Mouse (Mus musculus) hindbrain, embryonic 11.5 days (tissue): ENCODE data around the gene Med9. TPM values are rescaled to one million over a fixed set of nuclear protein-coding genes. Genes with fewer than 3 reads are reported as not detected.

ENCODE experiments used
- ATAC-seq: fragments of 200-750 bp; cut with Nextera tagmentation; 2 replicates; pipeline ENCODE4 v1.8.0; 2017; ENCODE audit warnings: mild to moderate bottlenecking, moderate TSS enrichment, moderate library complexity; ENCODE audit not compliant: low FRiP score
- DNase-seq: peaks from one replicate; pipeline ENCODE4 v3.0.0-alpha.2; 2015; ENCODE audit warnings: low spot score
- H3K27ac ChIP-seq: fragments of 300-500 bp; sonication (generic); 2 replicates; pipeline ENCODE4 v1.5.1; 2014; ENCODE audit warnings: mild to moderate bottlenecking, low read depth, low read length
- H3K27me3 ChIP-seq: fragments of 300-500 bp; sonication (generic); 2 replicates; pipeline ENCODE4 v1.6.1; 2014; ENCODE audit warnings: mild to moderate bottlenecking, low read length, moderate library complexity, mixed read lengths; ENCODE audit not compliant: control insufficient read depth, insufficient read depth
- H3K36me3 ChIP-seq: fragments of 300-500 bp; sonication (generic); 2 replicates; pipeline ENCODE4 v1.6.1; 2014; ENCODE audit warnings: mild to moderate bottlenecking, low read length, moderate library complexity, mixed read lengths; ENCODE audit not compliant: control insufficient read depth, insufficient read depth
- H3K4me1 ChIP-seq: fragments of 300-500 bp; sonication (generic); replicated peaks from 2 replicates; pipeline ENCODE4 v1.6.1; 2014; ENCODE audit warnings: low read length, mixed read lengths; ENCODE audit not compliant: control insufficient read depth, insufficient read depth
- H3K4me2 ChIP-seq: fragments of 300-500 bp; sonication (generic); replicated peaks from 2 replicates; pipeline ENCODE4 v1.6.1; 2014; ENCODE audit warnings: mild to moderate bottlenecking, low read depth, low read length
- H3K4me3 ChIP-seq: fragments of 300-500 bp; sonication (generic); 2 replicates; pipeline ENCODE4 v1.5.1; 2014; ENCODE audit warnings: low read depth, low read length
- H3K9ac ChIP-seq: fragments of 300-500 bp; sonication (generic); 2 replicates; pipeline ENCODE4 v1.6.1; 2014; ENCODE audit warnings: low read depth, low read length
- H3K9me3 ChIP-seq: fragments of 300-500 bp; sonication (generic); 2 replicates; pipeline ENCODE4 v1.6.1; 2016; ENCODE audit warnings: low read length; ENCODE audit not compliant: control insufficient read depth
- WGBS: fragments of 180-500 bp; shearing (Covaris S2); extraction: QIAGEN DNeasy Blood & Tissue Kit; methylation state at CpG from one replicate; pipeline ENCODE4 v1.1.7; 2014; 5-methylcytosine and 5-hydroxymethylcytosine counted together
- polyA plus RNA-seq: library from polyadenylated mRNA; unstranded; fragments of >200 nt; fragmentation: Nextera tagmentation; extraction: Ambion mirVana; gene quantifications from 2 replicates; pipeline ENCODE4 v1.2.1, GENCODE M21; 2014

The Med9 gene
- polyA plus RNA-seq, 1 experiment from 2014 or later = 40.1 TPM

GRCm38 (mm10) chr11:59913702-59914101 lies 34.3 kb upstream of the Med9 start:
- Histone ChIP-seq H3K4me2 (no peak overlapping the region), H3K27ac (no peak overlapping the region), H3K4me1 (no peaks in the 10 kb centered on the region), H3K27me3 (no peaks in the 10 kb centered on the region), H3K9ac (no peak overlapping the region), H3K4me3 (no peak overlapping the region), H3K9me3 (no peaks in the 10 kb centered on the region), H3K36me3 (no peaks in the 10 kb centered on the region)
- WGBS = 82% methylated on average over 4 of the region's 4 CpGs
- DNase-seq (no peak), ATAC-seq (no peak)

GRCm38 (mm10) chr11:59918014-59918413 lies 30.0 kb upstream of the Med9 start:
- WGBS = 59% methylated on average over 4 of the region's 4 CpGs

GRCm38 (mm10) chr11:59919401-59919800 lies 28.6 kb upstream of the Med9 start:
- no peak overlapping the region for H3K4me3 ChIP-seq
- H3K4me1 ChIP-seq = no peaks in the 10 kb centered on the region
- no peak overlapping the region for H3K27ac ChIP-seq
- no peak overlapping the region for H3K4me2 ChIP-seq
- ATAC-seq (no peak), DNase-seq (no peak)
- H3K9ac ChIP-seq = no peak overlapping the region
- H3K36me3 ChIP-seq = no peaks in the 10 kb centered on the region
- 88% methylated on average over 3 of the region's 3 CpGs for WGBS
- H3K27me3 ChIP-seq = no peaks in the 10 kb centered on the region
- H3K9me3 ChIP-seq = no peaks in the 10 kb centered on the region

More at GRCm38 (mm10) chr11:59918014-59918413, 30.0 kb upstream of the Med9 start:
- Histone ChIP-seq H3K4me1 (no peaks in the 10 kb centered on the region), H3K4me3 (no peak overlapping the region), H3K27me3 (no peaks in the 10 kb centered on the region), H3K4me2 (no peak overlapping the region), H3K9me3 (no peaks in the 10 kb centered on the region), H3K27ac (no peak overlapping the region), H3K9ac (no peak overlapping the region), H3K36me3 (no peaks in the 10 kb centered on the region)
- no peak for ATAC-seq
- DNase-seq = no peak

DNA sequence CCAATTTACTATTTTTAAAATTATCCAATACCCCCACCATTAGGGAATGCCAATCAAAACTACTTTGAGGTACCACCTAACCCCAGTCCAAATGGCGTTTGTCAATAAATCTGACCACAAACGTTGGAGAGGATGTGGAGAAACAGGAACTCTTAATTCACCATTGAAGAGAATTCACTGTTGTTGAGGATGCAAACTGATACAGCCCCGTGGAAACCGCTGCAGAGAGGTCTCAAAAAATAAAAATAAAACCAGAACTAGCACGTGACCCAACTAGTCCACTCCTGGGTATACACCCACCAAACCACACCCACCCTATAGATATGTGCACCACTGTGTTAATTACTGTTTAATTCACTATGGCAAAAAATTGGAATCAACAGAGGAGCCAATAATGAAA lies 27.7 kb upstream of the Med9 start:
- WGBS = 80% methylated on average over 5 of the region's 5 CpGs
- DNase-seq (no peak), ATAC-seq (no peak)
- no peak overlapping the region for H3K27ac ChIP-seq
- no peaks in the 10 kb centered on the region for H3K9me3 ChIP-seq
- no peak overlapping the region for H3K9ac ChIP-seq
- no peaks in the 10 kb centered on the region for H3K4me1 ChIP-seq
- H3K27me3 ChIP-seq = no peaks in the 10 kb centered on the region
- no peak overlapping the region for H3K4me2 ChIP-seq
- no peak overlapping the region for H3K4me3 ChIP-seq
- H3K36me3 ChIP-seq = no peaks in the 10 kb centered on the region

DNA sequence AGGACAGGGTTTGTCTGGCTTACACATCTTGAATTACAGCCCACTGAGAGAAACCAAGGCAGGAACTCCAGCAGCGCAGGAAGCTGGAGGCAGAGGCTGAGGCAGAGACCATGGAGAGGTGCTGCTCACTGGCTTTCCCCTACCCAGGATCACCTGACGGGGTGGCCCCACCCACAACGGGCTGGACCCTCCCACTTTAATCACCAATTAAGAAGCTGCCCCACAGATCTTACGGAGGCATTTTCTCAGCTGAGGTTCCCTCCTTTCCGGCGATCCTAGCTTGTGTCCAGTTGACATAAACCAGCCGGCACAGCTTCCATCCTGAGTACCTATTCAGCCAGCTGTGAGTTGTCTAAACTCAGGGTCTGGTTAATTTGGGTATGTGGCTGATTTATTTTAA lies 26.7 kb upstream of the Med9 start:
- DNase-seq (no peak), ATAC-seq (no peak)
- WGBS = 19% methylated on average over 7 of the region's 7 CpGs

GRCm38 (mm10) chr11:59930031-59930430 lies 18.0 kb upstream of the Med9 start:
- H3K27ac ChIP-seq = no peak overlapping the region
- 32% methylated on average over 4 of the region's 4 CpGs for WGBS

More for the DNA sequence above, 26.7 kb upstream of the Med9 start:
- Histone ChIP-seq H3K4me1 (no peaks in the 10 kb centered on the region), H3K9ac (no peak overlapping the region), H3K4me3 (no peak overlapping the region), H3K27ac (no peak overlapping the region), H3K27me3 (no peaks in the 10 kb centered on the region), H3K9me3 (no peaks in the 10 kb centered on the region), H3K4me2 (no peak overlapping the region), H3K36me3 (no peaks in the 10 kb centered on the region)

DNA sequence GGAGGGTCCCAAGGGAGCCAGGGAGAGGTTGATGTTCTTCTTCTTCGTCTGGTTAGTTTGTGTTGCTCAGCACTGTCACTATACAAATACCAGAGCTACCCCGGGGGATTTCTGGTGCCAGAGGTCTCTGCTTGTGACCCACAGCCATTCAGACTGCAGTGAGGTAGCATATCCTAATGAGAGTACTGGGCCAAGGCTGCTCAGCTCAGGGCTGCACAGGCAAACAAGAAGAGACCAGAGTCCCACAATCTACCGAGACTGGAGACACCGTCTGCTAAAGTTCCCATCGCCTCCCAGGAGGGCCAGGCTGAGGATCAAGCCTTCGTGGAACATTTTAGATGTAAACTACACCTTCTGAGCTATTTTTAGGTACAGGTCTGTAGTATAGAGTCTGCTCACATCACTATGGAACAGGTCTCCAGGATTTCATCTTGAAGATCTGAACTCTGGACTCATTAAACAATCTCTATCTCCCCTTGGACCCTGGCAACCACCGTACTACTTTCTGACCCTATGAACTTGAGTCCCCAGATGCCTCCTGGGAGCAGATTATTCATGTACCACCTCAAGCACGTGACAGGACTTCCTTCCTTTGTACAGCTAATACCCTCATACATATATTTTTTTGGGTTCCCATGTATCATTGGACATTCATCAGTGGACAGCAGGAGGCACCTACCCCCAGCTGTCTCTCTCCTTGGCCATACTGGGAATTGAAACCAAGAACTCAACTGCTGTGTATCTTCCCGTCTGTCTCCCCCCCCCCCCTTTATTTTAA lies 15.3 kb upstream of the Med9 start:
- WGBS = 69% methylated on average over 9 of the region's 9 CpGs

More at GRCm38 (mm10) chr11:59930031-59930430, 18.0 kb upstream of the Med9 start:
- ATAC-seq (no peak), DNase-seq (no peak)
- Histone ChIP-seq H3K4me2 (no peak overlapping the region), H3K36me3 (no peaks in the 10 kb centered on the region), H3K4me3 (no peak overlapping the region), H3K27me3 (no peaks in the 10 kb centered on the region), H3K4me1 (no peaks in the 10 kb centered on the region), H3K9me3 (no peaks in the 10 kb centered on the region), H3K9ac (no peak overlapping the region)

DNA sequence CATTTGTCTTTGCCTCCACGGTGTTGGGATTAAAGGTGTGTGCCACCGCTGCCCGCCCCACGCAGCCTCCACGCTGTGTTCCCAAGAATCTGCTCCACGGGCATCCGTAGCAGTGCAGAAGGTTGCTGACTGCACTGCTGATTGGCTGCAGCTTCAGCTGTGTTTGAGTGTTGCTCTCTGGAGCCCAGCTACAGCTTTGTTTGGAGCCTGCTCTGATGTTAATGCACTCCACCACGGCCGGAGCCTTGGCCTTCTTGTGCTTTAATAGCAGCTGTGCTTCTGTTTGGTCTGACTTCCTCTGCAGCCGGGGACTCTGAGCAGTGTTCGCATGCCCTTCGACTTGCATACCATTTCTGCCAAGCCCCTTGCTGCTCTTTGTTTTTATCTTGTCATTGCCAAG lies 14.1 kb upstream of the Med9 start:
- 51% methylated on average over 12 of the region's 12 CpGs for whole genome bisulfite sequencing
- no peak for ATAC-seq

More for the DNA sequence above, 15.3 kb upstream of the Med9 start:
- Histone ChIP-seq H3K4me1 (no peaks in the 10 kb centered on the region), H3K9ac (no peak overlapping the region), H3K27ac (no peak overlapping the region), H3K4me2 (no peak overlapping the region), H3K9me3 (no peaks in the 10 kb centered on the region), H3K4me3 (no peak overlapping the region), H3K36me3 (no peaks in the 10 kb centered on the region), H3K27me3 (no peaks in the 10 kb centered on the region)
- DNase-seq = no peak
- ATAC-seq = no peak

GRCm38 (mm10) chr11:59937023-59937422 lies 11.0 kb upstream of the Med9 start:
- Histone ChIP-seq H3K4me3 (no peak overlapping the region), H3K4me2 (no peak overlapping the region), H3K27ac (no peak overlapping the region), H3K27me3 (no peaks in the 10 kb centered on the region), H3K9me3 (no peaks in the 10 kb centered on the region), H3K36me3 (no peaks in the 10 kb centered on the region), H3K4me1 (no peaks in the 10 kb centered on the region), H3K9ac (no peak overlapping the region)
- ATAC-seq (no peak), DNase-seq (no peak)
- WGBS = 80% methylated on average over 3 of the region's 3 CpGs

More for the DNA sequence above, 14.1 kb upstream of the Med9 start:
- H3K36me3 ChIP-seq = no peaks in the 10 kb centered on the region
- no peak overlapping the region for H3K4me2 ChIP-seq
- H3K4me3 ChIP-seq = no peak overlapping the region
- no peak overlapping the region for H3K9ac ChIP-seq
- no peak for DNase-seq
- no peak overlapping the region for H3K27ac ChIP-seq
- no peaks in the 10 kb centered on the region for H3K9me3 ChIP-seq
- H3K27me3 ChIP-seq = no peaks in the 10 kb centered on the region
- no peaks in the 10 kb centered on the region for H3K4me1 ChIP-seq
